Comparison of ENCODE assay signal across 8 mouse cellular contexts in the genomic region with DNA sequence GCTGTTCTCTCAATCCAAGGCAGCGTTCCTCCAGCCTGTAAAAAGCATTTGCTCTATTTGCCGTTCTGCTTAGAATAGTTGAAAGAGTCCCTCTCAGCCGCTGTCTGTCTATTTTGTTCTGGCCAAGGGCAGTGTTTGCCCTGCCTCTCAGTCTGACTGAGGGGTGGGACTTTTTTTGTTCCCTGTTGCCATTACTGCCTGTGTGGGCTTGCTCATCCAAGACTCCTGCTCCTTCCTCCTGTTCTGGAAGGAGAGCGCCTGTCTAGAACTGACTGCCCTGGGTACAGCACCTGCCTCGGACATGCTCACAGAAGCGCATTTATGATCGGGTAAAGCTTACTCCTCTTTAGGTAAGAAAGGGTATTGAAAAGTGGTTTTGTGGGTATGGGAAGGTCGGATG.
DNase-seq lines count a peak whose midpoint lies in the region; ATAC-seq and TF ChIP-seq lines count a peak whose summit lies in the region.
"Had no signal": no experiment of that assay in that cellular context is flagged by ENCODE, and none has a peak within 500 bp of the region (broad histone marks: within the 10 kb centered on the region; RNA-seq: fewer than 3 reads in every experiment).

No protein-coding gene starts in this region.

- H3K36me3 ChIP-seq in heart, embryonic 11.5 days (ENCODE audit: control insufficient read depth, insufficient read depth, low read length), result no peaks in the 10 kb centered on the region
- peaks cover 18% of the 10 kb centered on the region for H3K36me3 ChIP-seq in heart, adult 2 months (ENCODE audit: control insufficient read depth, insufficient read depth, low read length)
- no peaks in the 10 kb centered on the region for H3K36me3 ChIP-seq in lung, embryonic 16.5 days (ENCODE audit: control insufficient read depth, insufficient read depth, low read length)
- no peaks in the 10 kb centered on the region for H3K36me3 ChIP-seq in lung, postnatal 0 days (ENCODE audit: insufficient read depth, low read length)
- no peaks in the 10 kb centered on the region for H3K36me3 ChIP-seq in neural tube, embryonic 15.5 days

- peak overlapping the region; percentile 38 for H3K4me2 ChIP-seq in heart, embryonic 11.5 days
- H3K4me2 ChIP-seq in lung, embryonic 16.5 days (ENCODE audit: low read depth, low read length), result peak overlapping the region; percentile 35; the same call in 1 of the 2 replicates
- H3K4me2 ChIP-seq in lung, postnatal 0 days (replicated peaks; ENCODE audit: low read depth, low read length), result peak overlapping the region; percentile 27; the same call in 1 of the 2 replicates
- no peak overlapping the region for H3K4me2 ChIP-seq in neural tube, embryonic 15.5 days

- H3K27me3 ChIP-seq in heart, embryonic 11.5 days (ENCODE audit: control insufficient read depth, insufficient read depth, low read length), result no peaks in the 10 kb centered on the region
- no peaks in the 10 kb centered on the region for H3K27me3 ChIP-seq in heart, adult 2 months (ENCODE audit: control insufficient read depth, insufficient read depth, low read length)
- no peaks in the 10 kb centered on the region for H3K27me3 ChIP-seq in lung, embryonic 16.5 days (ENCODE audit: control insufficient read depth, insufficient read depth, low read depth, low read length)
- no peaks in the 10 kb centered on the region for H3K27me3 ChIP-seq in lung, postnatal 0 days (replicated peaks; ENCODE audit: insufficient read depth, low read length)
- H3K27me3 ChIP-seq in neural tube, embryonic 15.5 days (replicated peaks), result no peaks in the 10 kb centered on the region

- TF ChIP-seq POLR2A in heart, adult 2 months (IDR thresholded peaks at IDR 0.05; ENCODE audit: insufficient read depth, low read depth, low read length), result no peak

- no peak for ATAC-seq in heart, embryonic 11.5 days (replicated peaks; ENCODE audit: insufficient number of reproducible peaks, low FRiP score, low TSS enrichment)
- peak; percentile 59 for ATAC-seq in lung, embryonic 16.5 days (ENCODE audit: low read depth)
- peak; percentile 22; the same call in 1 of the 2 replicates for ATAC-seq in lung, postnatal 0 days
- peak; percentile 19; the same call in 1 of the 2 replicates for ATAC-seq in neural tube, embryonic 15.5 days (ENCODE audit: low FRiP score)

- no peak for DNase-seq in heart, adult 2 months
- no peak for DNase-seq in lung, postnatal 4 days
- DNase-seq in lung, postnatal 0 days (ENCODE audit: low spot score), result peak; percentile 29
- no peak for DNase-seq in thymus, postnatal 10 days (ENCODE audit: low spot score in 2 of 2)
- DNase-seq: right cerebral cortex, postnatal 14 days had no signal

- intact Hi-C loops in heart, adult 2 months (cut with DNase I), result loop anchor here (5.0 kb wide), 1 partner anchor 38 kb away; no protein-coding TSS in a partner anchor

- H3K9me3 ChIP-seq in heart, embryonic 11.5 days (replicated peaks; ENCODE audit: control insufficient read depth, low read length), result no peaks in the 10 kb centered on the region
- no peaks in the 10 kb centered on the region for H3K9me3 ChIP-seq in lung, embryonic 16.5 days (ENCODE audit: control insufficient read depth, low read length)
- H3K9me3 ChIP-seq in lung, postnatal 0 days (ENCODE audit: low read length), result no peaks in the 10 kb centered on the region
- no peaks in the 10 kb centered on the region for H3K9me3 ChIP-seq in neural tube, embryonic 15.5 days (replicated peaks)

- 55% methylated on average over 8 of the region's 8 CpGs for WGBS in heart, embryonic 11.5 days (ENCODE audit: insufficient replicate concordance)
- 62% methylated on average over 8 of the region's 8 CpGs for WGBS in heart, adult 2 months
- WGBS in lung, embryonic 16.5 days, result 50% methylated on average over 8 of the region's 8 CpGs
- 52% methylated on average over 8 of the region's 8 CpGs for WGBS in lung, postnatal 0 days
- 43% methylated on average over 8 of the region's 8 CpGs for WGBS in neural tube, embryonic 15.5 days

- peak overlapping the region; percentile 73 for H3K27ac ChIP-seq in heart, embryonic 11.5 days (ENCODE audit: low read depth, low read length)
- no peak overlapping the region; the same call in 1 of the 2 replicates for H3K27ac ChIP-seq in heart, adult 2 months
- peak overlapping the region; percentile 57 for H3K27ac ChIP-seq in lung, embryonic 16.5 days (ENCODE audit: low read length)
- H3K27ac ChIP-seq in lung, postnatal 0 days (ENCODE audit: low read length), result no peak overlapping the region
- H3K27ac ChIP-seq in neural tube, embryonic 15.5 days (replicated peaks), result no peak overlapping the region

- H3K9ac ChIP-seq in heart, embryonic 11.5 days (ENCODE audit: low read depth, low read length), result no peak overlapping the region
- H3K9ac ChIP-seq in heart, adult 2 months (ENCODE audit: low read depth, low read length), result no peak overlapping the region
- no peak overlapping the region for H3K9ac ChIP-seq in lung, embryonic 16.5 days (ENCODE audit: low read length)
- no peak overlapping the region for H3K9ac ChIP-seq in lung, postnatal 0 days (replicated peaks; ENCODE audit: low read depth)
- no peak overlapping the region for H3K9ac ChIP-seq in neural tube, embryonic 15.5 days (replicated peaks)

- no peak for TF ChIP-seq EP300 in heart, adult 2 months (IDR thresholded peaks at IDR 0.05; ENCODE audit: insufficient read depth, low read depth, low read length)
- TF ChIP-seq EP300 in lung, postnatal 0 days (IDR thresholded peaks at IDR 0.05), result no peak

- peaks cover 14% of the 10 kb centered on the region for H3K79me2 ChIP-seq in heart, adult 2 months (replicated peaks; ENCODE audit: control insufficient read depth, insufficient read depth, low read length)

- peaks cover 24% of the 10 kb centered on the region for H3K4me1 ChIP-seq in heart, embryonic 11.5 days (ENCODE audit: control insufficient read depth, insufficient read depth, low read length)
- H3K4me1 ChIP-seq in heart, adult 2 months (ENCODE audit: control insufficient read depth, insufficient read depth, low read length), result peaks cover 19% of the 10 kb centered on the region
- H3K4me1 ChIP-seq in lung, embryonic 16.5 days (replicated peaks; ENCODE audit: control insufficient read depth, insufficient read depth, low read length), result peaks cover 13% of the 10 kb centered on the region
- H3K4me1 ChIP-seq in lung, postnatal 0 days (ENCODE audit: insufficient read depth, low read depth, low read length), result no peaks in the 10 kb centered on the region; the same call in 1 of the 2 replicates
- H3K4me1 ChIP-seq in neural tube, embryonic 15.5 days, result peaks cover 26% of the 10 kb centered on the region; the same call in 1 of the 2 replicates

- no peak for TF ChIP-seq CTCF in heart, adult 2 months (IDR thresholded peaks at IDR 0.05)
- TF ChIP-seq CTCF in lung, postnatal 0 days (IDR thresholded peaks at IDR 0.05), result no peak

- H3K4me3 ChIP-seq in heart, embryonic 11.5 days (ENCODE audit: low read depth, low read length), result no peak overlapping the region
- no peak overlapping the region for H3K4me3 ChIP-seq in heart, adult 2 months
- no peak overlapping the region for H3K4me3 ChIP-seq in lung, embryonic 16.5 days (ENCODE audit: low read length)
- no peak overlapping the region for H3K4me3 ChIP-seq in lung, postnatal 0 days (ENCODE audit: low read depth, low read length)
- H3K4me3 ChIP-seq in neural tube, embryonic 15.5 days (replicated peaks), result no peak overlapping the region

Comparison
In these comparisons a context has a peak if more than half of its experiments do, and no peak if none do; other contexts are left out.
1. H3K27ac ChIP-seq: peak in heart, embryonic 11.5 days (single experiment) and lung, embryonic 16.5 days (single experiment); none in heart, adult 2 months (single experiment), lung, postnatal 0 days (single experiment) and neural tube, embryonic 15.5 days (single experiment).